Mouse (Mus musculus) cerebellum, adult 2 months (tissue): Measurements from ENCODE around the gene Pmpca.

Source experiments
- CTCF ChIP-seq: fragments of 200-500 bp; IDR thresholded peaks from 2 replicates; pipeline ENCODE4 v1.5.1; 2011; ENCODE audit warnings: low read depth, mild to moderate bottlenecking, control low read depth, low read length, moderate library complexity, borderline replicate concordance; ENCODE audit not compliant: insufficient read depth
- POLR2A ChIP-seq: fragments of 200-500 bp; IDR thresholded peaks from 2 replicates; pipeline ENCODE4 v1.6.1; 2011; ENCODE audit warnings: low read length, control low read depth, borderline replicate concordance; ENCODE audit not compliant: insufficient read depth

GRCm38 (mm10) chr2:26372396-26372795 lies 16.7 kb upstream of the Pmpca start:
- TF ChIP-seq CTCF (no peak), POLR2A (no peak)
